Mouse (Mus musculus): ENCODE data around the gene Mrpl53.
"Not testable (repeated sequence)": the region's sequence is repeated elsewhere in the genome, so short reads cannot be mapped to it uniquely, and the experiment has no call there.

The Mrpl53 gene

DNA sequence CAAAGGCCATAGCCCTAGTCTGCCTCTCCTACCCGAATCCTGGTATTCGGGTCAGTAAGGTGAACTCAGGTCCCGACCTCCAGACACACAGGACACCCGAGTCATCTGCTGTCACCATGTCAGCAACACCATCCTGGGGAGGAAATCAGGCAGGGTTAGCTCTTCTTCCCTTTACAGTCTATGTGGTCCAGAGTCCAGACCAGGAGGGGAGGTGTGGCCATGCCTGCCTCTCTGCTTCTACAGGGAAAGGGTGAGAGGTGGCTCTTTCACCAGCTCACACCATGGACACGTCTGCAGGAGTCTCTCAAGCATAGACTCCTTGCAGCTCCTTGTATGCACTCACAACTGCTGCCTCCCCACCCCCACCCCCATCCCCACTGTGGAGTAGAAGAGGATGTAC, 44.6 kb downstream of the Mrpl53 start:
- DNase-seq: no peak

DNA sequence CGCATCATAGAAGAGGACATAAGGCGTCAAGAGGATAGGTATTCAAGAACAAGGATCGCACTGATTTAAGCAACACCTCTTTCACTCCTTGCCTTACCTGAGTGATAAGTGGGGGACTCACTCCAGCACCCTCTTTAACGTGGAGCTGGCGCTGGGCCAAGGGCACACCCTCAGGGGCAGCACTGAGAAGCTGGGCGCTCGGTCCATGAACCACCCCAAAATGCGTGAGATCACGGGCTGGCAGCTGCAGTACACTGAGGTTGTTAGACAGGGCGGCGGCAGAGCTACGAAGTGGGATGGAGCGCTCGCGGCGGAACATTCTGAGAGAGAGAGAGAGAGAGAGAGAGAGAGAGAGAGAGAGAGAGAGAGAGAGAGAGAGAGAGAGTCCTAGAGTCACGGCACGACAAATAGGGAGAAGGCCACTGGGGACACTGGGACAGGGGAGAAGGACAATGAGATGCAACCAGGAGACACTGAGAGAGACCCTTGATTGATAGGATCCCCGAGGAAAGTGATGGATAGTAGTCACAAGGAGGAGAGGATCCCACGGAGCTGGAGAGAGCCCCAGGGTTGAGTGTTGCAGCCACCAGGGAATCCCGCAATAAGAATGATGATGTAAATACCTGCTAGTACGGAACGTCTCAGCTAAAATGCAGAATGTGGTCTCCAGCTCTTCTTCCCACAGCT, 46.9 kb downstream of the Mrpl53 start:
- DNase-seq: no peak

DNA sequence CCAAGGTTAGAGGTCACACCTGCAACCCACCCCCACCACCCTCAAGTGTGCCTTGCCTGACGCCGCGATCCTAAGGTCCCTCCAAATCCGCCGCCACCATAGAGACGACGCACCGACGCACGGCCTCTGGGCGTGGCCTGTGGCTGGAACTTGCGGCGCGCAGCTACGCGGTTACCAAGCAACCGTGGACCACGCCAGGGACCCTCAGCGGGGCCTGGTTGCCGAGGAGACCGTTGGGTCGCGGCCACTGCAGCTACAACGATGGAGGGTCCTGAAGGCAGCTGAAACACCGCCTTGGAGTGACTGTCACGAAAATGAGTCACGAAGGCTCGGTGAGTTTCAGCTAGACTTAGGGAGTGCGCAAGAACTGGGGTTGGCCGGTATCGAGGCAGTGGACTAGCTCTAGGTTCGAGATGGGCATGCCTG, 47.4 kb downstream of the Mrpl53 start, which contains the start of the genes Wdr54 and 1700003E16Rik:
Gene Wdr54, minus strand, starts transcription at position 139 of the 426 bp plus-strand sequence.
Gene 1700003E16Rik, plus strand, starts transcription at position 146 of the 426 bp plus-strand sequence.
- DNase-seq: peak; percentile 30 to 54

DNA sequence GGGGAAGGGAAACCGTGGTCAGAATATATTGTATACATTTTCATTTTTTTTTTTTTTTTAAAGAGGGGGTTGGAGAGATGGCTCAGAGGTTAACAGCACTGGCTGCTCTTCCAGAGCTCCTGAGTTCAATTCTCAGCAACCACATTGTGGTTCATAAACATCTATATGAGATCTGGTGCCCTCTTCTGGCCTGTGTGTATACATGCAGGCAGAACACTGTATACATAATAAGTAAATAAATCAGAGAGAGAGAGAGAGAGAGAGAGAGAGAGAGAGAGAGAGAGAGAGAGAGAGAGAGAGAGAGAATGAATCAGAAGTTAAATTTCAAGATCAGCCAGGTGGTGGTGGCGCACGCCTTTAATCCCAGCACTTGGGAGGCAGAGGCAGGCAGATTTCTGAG, 50.6 kb downstream of the Mrpl53 start:
- not testable (repeated sequence) for DNase-seq

All from thymus, postnatal 36 days (tissue).